Comparison of ENCODE assay signal across 29 mouse cellular contexts in genomic region chr15:93807993-93808392, GRCm38 (mm10).
"Had no signal": no experiment of that assay in that cellular context is flagged by ENCODE, and none has a peak within 500 bp of the region (broad histone marks: within the 10 kb centered on the region; RNA-seq: fewer than 3 reads in every experiment).

No protein-coding gene starts in this region.

- H3K36me3 ChIP-seq: embryonic facial prominence, embryonic 10.5 days; embryonic facial prominence, embryonic 12.5 days; embryonic facial prominence, embryonic 13.5 days; embryonic facial prominence, embryonic 15.5 days; forebrain, embryonic 10.5 days; forebrain, embryonic 12.5 days; forebrain, embryonic 15.5 days had no signal

- ATAC-seq: forebrain, embryonic 13.5 days; forebrain, embryonic 14.5 days; forebrain, embryonic 15.5 days; forebrain, embryonic 16.5 days; forebrain, postnatal 0 days had no signal

- H3K9me3 ChIP-seq: embryonic facial prominence, embryonic 10.5 days; embryonic facial prominence, embryonic 12.5 days; embryonic facial prominence, embryonic 13.5 days; embryonic facial prominence, embryonic 15.5 days; forebrain, embryonic 10.5 days; forebrain, embryonic 12.5 days; forebrain, embryonic 13.5 days; forebrain, embryonic 15.5 days had no signal

- DNase-seq: cerebellum, adult 2 months; cerebellum, adult 8-10 months; cerebellum, adult 9-10 months; cerebellum, adult 9-11 months; cerebellum, postnatal 10 days; cerebellum, postnatal 14 days; cerebellum, postnatal 25 days; cerebellum, postnatal 36 days; embryo, embryonic 11 days; forebrain, postnatal 0 days; gastrocnemius, adult 2 months; gastrocnemius, postnatal 10 days; gastrocnemius, postnatal 14 days; gastrocnemius, postnatal 25 days; gastrocnemius, postnatal 36 days; heart, adult 11 months; heart, adult 18-20 months; heart, adult 2 months had no signal

- H3K27ac ChIP-seq: embryonic facial prominence, embryonic 10.5 days; embryonic facial prominence, embryonic 12.5 days; embryonic facial prominence, embryonic 13.5 days; embryonic facial prominence, embryonic 15.5 days; forebrain, embryonic 10.5 days; forebrain, embryonic 12.5 days; forebrain, embryonic 13.5 days; forebrain, embryonic 15.5 days; gastrocnemius, adult 2 months; heart, adult 2 months had no signal

- H3K9ac ChIP-seq: embryonic facial prominence, embryonic 12.5 days; embryonic facial prominence, embryonic 13.5 days; embryonic facial prominence, embryonic 15.5 days; forebrain, embryonic 12.5 days; forebrain, embryonic 13.5 days; forebrain, embryonic 15.5 days; forebrain, postnatal 0 days had no signal

- H3K4me1 ChIP-seq: embryonic facial prominence, embryonic 12.5 days; embryonic facial prominence, embryonic 13.5 days; embryonic facial prominence, embryonic 15.5 days; forebrain, embryonic 12.5 days; forebrain, embryonic 13.5 days; forebrain, embryonic 15.5 days had no signal

- H3K27me3 ChIP-seq: embryonic facial prominence, embryonic 12.5 days; embryonic facial prominence, embryonic 13.5 days; embryonic facial prominence, embryonic 15.5 days; forebrain, embryonic 12.5 days; forebrain, embryonic 13.5 days; forebrain, embryonic 15.5 days had no signal

- H3K4me3 ChIP-seq: embryonic facial prominence, embryonic 10.5 days; embryonic facial prominence, embryonic 12.5 days; embryonic facial prominence, embryonic 13.5 days; embryonic facial prominence, embryonic 15.5 days; erythroblast, embryonic 14.5 days; forebrain, embryonic 10.5 days; forebrain, embryonic 12.5 days; forebrain, embryonic 13.5 days; forebrain, embryonic 15.5 days; gastrocnemius, adult 2 months; heart, adult 2 months had no signal

- H3K4me2 ChIP-seq: embryonic facial prominence, embryonic 12.5 days; embryonic facial prominence, embryonic 13.5 days; embryonic facial prominence, embryonic 15.5 days; forebrain, embryonic 12.5 days; forebrain, embryonic 13.5 days; forebrain, embryonic 15.5 days had no signal
